Mouse (Mus musculus) neural tube, embryonic 15.5 days (tissue): Measurements from ENCODE around the gene Spred1. TPM values are rescaled to one million over a fixed set of nuclear protein-coding genes. Genes with fewer than 3 reads are reported as not detected.

ENCODE experiments used
- ATAC-seq: fragments of 200-750 bp; cut with Nextera tagmentation; 2 replicates; pipeline ENCODE4 v1.8.0; 2017; ENCODE audit warnings: mild to moderate bottlenecking, moderate TSS enrichment, moderate library complexity; ENCODE audit not compliant: low FRiP score
- H3K27ac ChIP-seq: fragments of 300-500 bp; sonication (generic); replicated peaks from 2 replicates; pipeline ENCODE4 v1.5.1; 2015; ENCODE audit warnings: mild to moderate bottlenecking, inconsistent platforms
- H3K27me3 ChIP-seq: fragments of 300-500 bp; sonication (generic); replicated peaks from 2 replicates; pipeline ENCODE4 v1.6.1; 2015; ENCODE audit warnings: inconsistent platforms
- H3K36me3 ChIP-seq: fragments of 300-500 bp; sonication (generic); 2 replicates; pipeline ENCODE4 v1.6.1; 2015; ENCODE audit warnings: inconsistent platforms
- H3K4me1 ChIP-seq: fragments of 300-500 bp; sonication (generic); 2 replicates; pipeline ENCODE4 v1.6.1; 2015; ENCODE audit warnings: inconsistent platforms
- H3K4me2 ChIP-seq: fragments of 300-500 bp; sonication (generic); 2 replicates; pipeline ENCODE4 v1.6.1; 2015; ENCODE audit warnings: inconsistent platforms, mild to moderate bottlenecking, moderate library complexity
- H3K4me3 ChIP-seq: fragments of 300-500 bp; sonication (generic); replicated peaks from 2 replicates; pipeline ENCODE4 v1.5.1; 2015; ENCODE audit warnings: mild to moderate bottlenecking, inconsistent platforms
- H3K9ac ChIP-seq: fragments of 300-500 bp; sonication (generic); replicated peaks from 2 replicates; pipeline ENCODE4 v1.6.1; 2015; ENCODE audit warnings: mild to moderate bottlenecking, inconsistent platforms
- H3K9me3 ChIP-seq: fragments of 300-500 bp; sonication (generic); replicated peaks from 2 replicates; pipeline ENCODE4 v1.6.1; 2016; ENCODE audit warnings: inconsistent platforms
- WGBS: fragments of 180-500 bp; shearing (Covaris S2); methylation state at CpG from one replicate; pipeline ENCODE4 v1.1.7; 2015; ENCODE audit warnings: mixed read lengths; 5-methylcytosine and 5-hydroxymethylcytosine counted together
- microRNA counts: library from miRNA; unstranded; fragments of <30 nt; microRNA quantifications from one replicate; lab custom pipeline; 2016
- microRNA-seq: library from miRNA; unstranded; fragments of <30 nt; microRNA quantifications from one replicate; pipeline ENCODE4, GENCODE M21; 2017
- polyA plus RNA-seq: library from polyadenylated mRNA; unstranded; fragments of >200 nt; fragmentation: Nextera tagmentation; extraction: Ambion mirVana; gene quantifications from 2 replicates; pipeline ENCODE4 v1.2.1, GENCODE M21; 2015

Spred1 gene
- polyA plus RNA-seq, 1 experiment from 2014 or later, result 13.3 TPM

GRCm38 (mm10) chr2:117222651-117223050, 101.5 kb downstream of the Spred1 start:
- ATAC-seq, result no peak
- 89% methylated on average over 9 of the region's 9 CpGs for WGBS
- no peaks in the 10 kb centered on the region for H3K4me1 ChIP-seq

GRCm38 (mm10) chr2:117228601-117229125, 107.5 kb downstream of the Spred1 start:
- Histone ChIP-seq H3K27ac (peak overlapping the region; percentile 1; the same call in 1 of the 2 replicates), H3K9ac (no peak overlapping the region), H3K4me1 (peaks cover 11% of the 10 kb centered on the region), H3K4me2 (no peak overlapping the region), H3K4me3 (no peak overlapping the region), H3K9me3 (no peaks in the 10 kb centered on the region), H3K36me3 (no peaks in the 10 kb centered on the region), H3K27me3 (no peaks in the 10 kb centered on the region)
- WGBS, result 48% methylated on average over 11 of the region's 11 CpGs
- peak; percentile 73 for ATAC-seq

More at GRCm38 (mm10) chr2:117222651-117223050, 101.5 kb downstream of the Spred1 start:
- no peak overlapping the region for H3K4me2 ChIP-seq
- no peak overlapping the region for H3K4me3 ChIP-seq
- no peaks in the 10 kb centered on the region for H3K27me3 ChIP-seq
- no peaks in the 10 kb centered on the region for H3K9me3 ChIP-seq
- no peak overlapping the region for H3K27ac ChIP-seq
- H3K36me3 ChIP-seq, result no peaks in the 10 kb centered on the region
- no peak overlapping the region for H3K9ac ChIP-seq

- Histone ChIP-seq H3K27me3 (no peaks in the 10 kb centered on the region), H3K4me2 (no peak overlapping the region), H3K4me3 (no peak overlapping the region), H3K9me3 (no peaks in the 10 kb centered on the region), H3K9ac (no peak overlapping the region), H3K4me1 (peaks cover 11% of the 10 kb centered on the region), H3K27ac (no peak overlapping the region), H3K36me3 (no peaks in the 10 kb centered on the region)
- 81% methylated on average over 7 of the region's 7 CpGs for WGBS
- ATAC-seq, result no peak
These were observed 109.1 kb downstream of the Spred1 start for GRCm38 (mm10) chr2:117230261-117230660.

GRCm38 (mm10) chr2:117231257-117231656, 110.1 kb downstream of the Spred1 start:
- Histone ChIP-seq H3K36me3 (no peaks in the 10 kb centered on the region), H3K9ac (no peak overlapping the region), H3K27me3 (no peaks in the 10 kb centered on the region), H3K9me3 (no peaks in the 10 kb centered on the region), H3K27ac (no peak overlapping the region), H3K4me1 (peaks cover 11% of the 10 kb centered on the region), H3K4me2 (peak overlapping the region; percentile 32), H3K4me3 (no peak overlapping the region)
- WGBS, result 7% methylated on average over 13 of the region's 13 CpGs
- peak; percentile 84; the same call in 1 of the 2 replicates for ATAC-seq

MicroRNAs within 50 kb of the gene (microRNA counts, 519-probe panel; counts per million panel counts)
- 2,477 counts per million, percentile 57 among the panel's probes with 10 or more counts for microRNA mmu-miR-674 (lab: Ali Mortazavi, UCI)

Small RNA genes lying within 50 kb of the gene (microRNA-seq; reads per million reads assigned to microRNA genes)
- 453 reads per million, percentile 72 among the genes with 10 or more reads in this experiment for gene Mir674

Other genes starting within 250 kb of the Spred1 start
- not detected in 2 replicates for gene Tmco5, start 242.7 kb upstream of the Spred1 start, polyA plus RNA-seq
- gene Fam98b, start 128.4 kb downstream of the Spred1 start, polyA plus RNA-seq, result 12.6 and 13.7 TPM in 2 replicates
- 3.2 and 5.1 TPM in 2 replicates for gene Rasgrp1, start 221.6 kb downstream of the Spred1 start, polyA plus RNA-seq